Mouse (Mus musculus) spleen, postnatal 36 days (tissue): ENCODE data around the gene Eya4.

Experiments
- DNase-seq, 2 experiments: peaks; one replicate each; pipeline ENCODE4 v3.0.0; 2022; ENCODE audit warnings: low spot score in 2 of 2, mixed read lengths in 1 of 2

Gene Eya4

GRCm38 (mm10) chr10:23350011-23350911 is at the start of gene Eya4:
Gene Eya4 (minus strand): TSS chr10:23350786.
- DNase-seq: no peak

GRCm38 (mm10) chr10:23395399-23395798 is 44.8 kb upstream of the Eya4 start:
- DNase-seq: no peak

GRCm38 (mm10) chr10:23394556-23395245 is 44.1 kb upstream of the Eya4 start:
- no peak for DNase-seq

DNA sequence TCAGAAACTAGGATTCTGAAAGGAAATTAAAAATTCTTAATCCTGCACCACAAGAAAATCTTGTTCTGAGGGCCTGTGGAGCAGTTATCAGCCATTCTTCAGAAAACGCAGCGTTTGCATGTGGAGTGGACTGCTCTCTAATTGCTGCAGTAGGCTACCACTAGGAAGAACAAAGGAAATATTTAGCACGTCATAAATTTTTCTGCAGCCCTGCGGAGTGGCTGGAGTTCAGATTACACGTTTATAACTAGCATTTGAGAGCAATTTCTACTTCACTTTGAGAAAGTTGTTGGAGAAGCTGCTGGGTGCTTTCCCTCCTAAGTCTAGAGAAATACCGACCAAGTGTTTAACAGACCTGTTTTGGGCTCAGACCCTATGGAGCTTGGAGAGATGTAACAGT is 43.6 kb upstream of the Eya4 start:
- DNase-seq: no peak

- DNase-seq: no peak
These were observed 13.3 kb upstream of the Eya4 start for GRCm38 (mm10) chr10:23363866-23364265.

GRCm38 (mm10) chr10:23349392-23350010 is 1.1 kb downstream of the Eya4 start:
- no peak for DNase-seq

DNA sequence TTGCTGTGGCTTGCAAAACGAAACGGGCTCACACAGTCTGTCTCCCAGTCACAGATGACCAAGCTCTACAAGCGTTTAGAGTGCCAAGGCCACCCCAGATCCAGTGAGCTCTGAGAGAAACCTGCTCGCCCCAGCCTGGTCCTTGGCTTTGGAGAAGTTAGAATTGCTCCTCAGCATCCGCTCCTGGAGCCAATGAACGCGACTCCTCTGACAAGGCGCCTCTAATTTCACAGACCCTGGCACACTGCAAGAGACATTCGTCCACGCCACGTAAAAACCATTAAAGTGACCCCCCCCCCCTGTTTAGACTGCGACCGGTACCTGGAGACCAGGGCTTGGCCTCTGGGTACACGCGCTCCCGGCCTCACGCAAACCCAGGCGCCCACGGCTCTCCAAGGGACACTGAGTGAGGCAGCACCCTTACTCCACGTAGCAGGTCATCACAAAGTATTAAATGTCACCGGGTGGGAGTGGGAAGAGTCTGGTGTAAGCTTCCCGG is 1.6 kb downstream of the Eya4 start:
- DNase-seq: no peak

DNA sequence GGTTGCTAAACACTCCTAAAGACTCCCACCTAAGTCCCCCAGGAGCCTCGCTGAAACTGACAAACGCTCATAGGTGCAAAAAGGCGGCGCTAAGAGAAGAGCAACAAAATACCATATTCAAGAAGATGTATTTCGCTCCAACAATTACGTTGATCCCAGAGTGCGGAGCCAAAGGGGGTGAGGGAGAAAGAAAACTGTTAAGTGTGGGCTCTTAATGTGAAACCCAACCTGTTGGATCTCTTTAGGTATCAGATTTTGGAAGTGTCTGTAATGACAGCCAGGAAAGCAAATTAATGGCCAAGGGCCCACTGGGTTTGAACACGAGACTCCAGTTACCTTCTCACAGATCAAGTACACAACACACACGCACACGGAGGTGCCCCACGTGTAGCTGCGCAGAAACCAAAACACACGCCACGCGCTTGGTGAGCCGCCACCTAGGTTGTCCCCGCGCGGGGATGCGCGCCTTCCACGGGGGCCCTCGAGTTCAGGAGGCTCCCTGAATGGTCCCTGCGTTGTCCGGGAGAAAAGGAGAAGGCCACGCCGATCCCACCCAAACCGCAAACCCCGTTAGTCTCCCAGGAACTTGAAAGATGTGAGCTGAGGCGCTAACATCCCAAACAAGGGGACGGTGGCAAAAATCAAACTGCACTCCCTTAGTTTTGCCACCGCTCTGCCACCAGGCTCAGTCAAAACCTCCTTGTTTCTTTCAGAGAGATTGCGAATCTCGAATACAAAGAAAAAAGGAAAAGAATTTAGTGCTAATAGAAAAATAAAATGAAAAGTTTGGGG is 2.3 kb downstream of the Eya4 start:
- no peak for DNase-seq

- DNase-seq: no peak
These were observed 13.3 kb downstream of the Eya4 start for GRCm38 (mm10) chr10:23337250-23337649.

DNA sequence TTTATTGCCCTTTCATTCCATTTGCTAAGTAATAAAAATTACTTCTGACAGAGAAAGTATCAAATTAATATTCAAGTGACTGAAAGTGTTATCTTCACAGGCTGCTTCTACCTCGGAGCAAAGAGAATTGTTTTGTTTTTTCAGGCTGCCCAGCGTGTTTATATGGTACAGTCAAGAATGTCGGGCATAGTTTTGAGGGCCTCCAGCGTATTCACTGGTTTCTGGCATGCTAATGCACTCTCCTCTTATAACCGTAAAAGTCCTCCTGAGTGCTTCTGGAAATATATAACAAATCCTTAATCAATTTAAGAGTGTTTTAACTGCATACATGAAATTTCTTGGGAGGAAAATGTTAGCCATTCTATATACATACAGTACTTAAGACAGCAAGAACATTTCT is 17.8 kb downstream of the Eya4 start:
- DNase-seq: no peak

GRCm38 (mm10) chr10:23327651-23328050 is 22.9 kb downstream of the Eya4 start:
- no peak for DNase-seq

DNA sequence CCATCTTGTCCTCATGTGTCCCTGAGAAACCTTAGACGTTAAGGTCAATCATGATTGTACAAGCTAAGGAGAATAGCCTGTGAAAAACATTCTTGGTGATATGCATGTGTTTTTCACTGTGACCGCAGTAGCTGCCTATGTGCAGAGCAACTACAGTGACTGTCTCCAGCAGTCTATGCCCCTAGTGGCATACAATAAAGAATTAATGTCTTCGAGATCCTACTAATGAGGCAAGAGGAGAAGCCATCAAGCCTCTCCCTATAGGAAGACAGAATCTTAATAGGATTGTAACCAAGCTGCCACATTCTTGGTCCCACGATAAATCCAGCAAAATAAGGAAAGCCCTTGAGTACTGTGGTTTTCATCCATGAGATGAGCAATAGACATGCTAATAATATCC is 28.3 kb downstream of the Eya4 start:
- no peak for DNase-seq

GRCm38 (mm10) chr10:23295616-23296015 is 55.0 kb downstream of the Eya4 start:
- no peak for DNase-seq

- DNase-seq: no peak
These were observed 58.1 kb downstream of the Eya4 start for GRCm38 (mm10) chr10:23292495-23292894.

GRCm38 (mm10) chr10:23277371-23277770 is 73.2 kb downstream of the Eya4 start:
- no peak for DNase-seq

- DNase-seq: no peak
These were observed 79.5 kb downstream of the Eya4 start for GRCm38 (mm10) chr10:23271050-23271621.

DNA sequence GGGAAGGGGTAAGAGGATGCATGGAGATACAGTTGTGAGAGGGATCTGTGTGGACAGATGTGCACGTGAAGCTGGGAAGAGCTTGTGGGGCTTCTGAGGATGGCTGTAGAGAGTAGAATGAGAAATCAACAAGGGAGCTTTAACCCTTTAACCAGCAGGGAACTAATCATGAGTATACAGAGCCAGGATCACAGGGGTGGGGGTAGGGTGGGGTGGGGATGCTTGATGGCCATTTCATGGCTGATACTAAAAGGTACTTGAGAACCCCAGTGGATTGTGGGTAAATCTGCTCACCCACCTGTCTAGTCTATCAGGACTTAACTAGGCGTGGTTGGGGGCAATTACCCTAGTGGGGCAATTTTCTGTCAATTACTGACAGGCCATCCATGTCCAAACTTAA is 80.1 kb downstream of the Eya4 start:
- DNase-seq: no peak

GRCm38 (mm10) chr10:23252180-23252579 is 98.4 kb downstream of the Eya4 start:
- DNase-seq: no peak

DNA sequence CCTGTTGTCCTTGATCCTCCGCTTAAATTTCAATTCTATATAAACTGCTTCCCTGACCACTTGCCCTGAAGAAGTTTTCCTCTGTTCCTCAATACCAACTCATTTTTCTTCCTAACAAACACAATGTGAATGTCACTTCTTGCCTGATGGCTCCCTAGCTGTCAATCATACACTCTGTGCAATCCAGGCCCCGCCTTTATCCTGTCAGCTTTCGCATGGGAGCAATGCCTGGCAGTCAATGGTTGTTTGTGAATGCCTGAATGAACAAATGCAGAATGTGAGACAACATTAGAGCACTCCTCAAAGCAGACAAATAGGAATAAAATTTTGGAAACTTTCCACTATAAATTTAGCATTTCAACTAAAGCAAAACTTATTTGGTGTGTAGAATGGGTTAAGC is 104.1 kb downstream of the Eya4 start:
- DNase-seq: no peak

- no peak for DNase-seq
These were observed 113.7 kb downstream of the Eya4 start for GRCm38 (mm10) chr10:23236918-23237317.

GRCm38 (mm10) chr10:23235405-23235804 is 115.2 kb downstream of the Eya4 start:
- DNase-seq: no peak
